Mouse (Mus musculus): ENCODE data around the gene 1110025L11Rik. TPM values are rescaled to one million over a fixed set of nuclear protein-coding genes. Genes with fewer than 3 reads are reported as not detected.

Gene 1110025L11Rik
- not detected for polyA plus RNA-seq (2014; fragmentation: Illumina TruSeq; extraction: RNeasy Lipid Tissue Mini Kit (QIAGEN cat#74804); ENCODE audit: insufficient read depth, low read depth, low replicate concordance)

GRCm38 (mm10) chr16:89063902-89064301 is at the start of gene 1110025L11Rik:
TSS of gene 1110025L11Rik (minus strand) at chr16:89064002.

GRCm38 (mm10) chr16:89047783-89048182 is 16.0 kb downstream of the 1110025L11Rik start, which contains the start of gene Krtap6-5:
TSS of gene Krtap6-5 (minus strand) at chr16:89047883.

GRCm38 (mm10) chr16:89041372-89041771 is 22.4 kb downstream of the 1110025L11Rik start, which contains the start of gene Gm10228:
TSS of gene Gm10228 (minus strand) at chr16:89041472.

DNA sequence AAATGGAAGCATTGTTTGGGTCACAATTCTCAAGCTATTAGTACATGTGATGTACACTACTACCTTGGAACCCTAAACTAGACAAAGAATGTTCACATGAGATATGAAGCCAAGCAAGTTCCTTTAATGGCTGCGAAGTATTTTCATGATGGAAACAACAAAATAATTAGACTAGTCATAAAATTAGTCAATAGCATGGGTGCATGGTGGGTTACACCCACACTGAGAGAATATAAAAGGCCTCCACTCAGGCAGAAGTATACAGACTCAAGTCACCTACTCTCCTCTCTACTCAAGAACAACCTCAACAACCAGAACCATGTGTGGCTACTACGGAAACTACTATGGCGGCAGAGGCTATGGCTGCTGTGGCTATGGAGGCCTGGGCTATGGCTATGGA is 32.4 kb downstream of the 1110025L11Rik start, which contains the start of gene Krtap6-1:
Gene Krtap6-1, plus strand, starts transcription at position 301 of the 400 bp plus-strand sequence.

DNA sequence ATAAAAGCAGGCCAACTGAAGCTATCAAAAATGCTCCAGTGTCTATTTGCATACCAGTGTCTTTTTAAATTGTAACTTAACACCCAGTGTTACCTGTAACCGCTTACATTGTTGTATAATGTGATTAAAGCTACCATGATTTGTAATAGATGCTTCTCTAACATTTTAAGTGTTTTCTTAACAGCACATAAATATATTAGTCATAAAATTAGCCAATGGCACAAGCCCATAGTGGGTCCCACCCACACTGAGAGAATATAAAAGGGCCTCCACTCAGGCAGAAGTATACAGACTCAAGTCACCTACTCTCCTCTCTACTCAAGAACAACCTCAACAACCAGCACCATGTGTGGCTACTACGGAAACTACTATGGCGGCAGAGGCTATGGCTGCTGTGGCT is 48.8 kb downstream of the 1110025L11Rik start, which contains the start of gene Gm10229:
Gene Gm10229, plus strand, starts transcription at position 301 of the 400 bp plus-strand sequence.

Other genes starting within 250 kb of the 1110025L11Rik start
- not detected for gene Krtap15, start 243.8 kb downstream of the 1110025L11Rik start, polyA plus RNA-seq (2014; fragmentation: Illumina TruSeq; extraction: RNeasy Lipid Tissue Mini Kit (QIAGEN cat#74804); ENCODE audit: insufficient read depth, low read depth, low replicate concordance)
- not detected for gene Krtap14, start 237.9 kb downstream of the 1110025L11Rik start, polyA plus RNA-seq (2014; fragmentation: Illumina TruSeq; extraction: RNeasy Lipid Tissue Mini Kit (QIAGEN cat#74804); ENCODE audit: insufficient read depth, low read depth, low replicate concordance)
- not detected for gene Krtap19-1, start 194.6 kb downstream of the 1110025L11Rik start, polyA plus RNA-seq (2014; fragmentation: Illumina TruSeq; extraction: RNeasy Lipid Tissue Mini Kit (QIAGEN cat#74804); ENCODE audit: insufficient read depth, low read depth, low replicate concordance)
- not detected for gene Krtap19-2, start 189.7 kb downstream of the 1110025L11Rik start, polyA plus RNA-seq (2014; fragmentation: Illumina TruSeq; extraction: RNeasy Lipid Tissue Mini Kit (QIAGEN cat#74804); ENCODE audit: insufficient read depth, low read depth, low replicate concordance)
- not detected for gene Krtap19-3, start 186.0 kb downstream of the 1110025L11Rik start, polyA plus RNA-seq (2014; fragmentation: Illumina TruSeq; extraction: RNeasy Lipid Tissue Mini Kit (QIAGEN cat#74804); ENCODE audit: insufficient read depth, low read depth, low replicate concordance)
- gene Krtap19-4, start 178.9 kb downstream of the 1110025L11Rik start, polyA plus RNA-seq (2014; fragmentation: Illumina TruSeq; extraction: RNeasy Lipid Tissue Mini Kit (QIAGEN cat#74804); ENCODE audit: insufficient read depth, low read depth, low replicate concordance), result not detected
- not detected for gene Krtap19-5, start 167.5 kb downstream of the 1110025L11Rik start, polyA plus RNA-seq (2014; fragmentation: Illumina TruSeq; extraction: RNeasy Lipid Tissue Mini Kit (QIAGEN cat#74804); ENCODE audit: insufficient read depth, low read depth, low replicate concordance)
- gene Krtap19-9b, start 131.7 kb downstream of the 1110025L11Rik start, polyA plus RNA-seq (2014; fragmentation: Illumina TruSeq; extraction: RNeasy Lipid Tissue Mini Kit (QIAGEN cat#74804); ENCODE audit: insufficient read depth, low read depth, low replicate concordance), result not detected
- not detected for gene Krtap16-3, start 101.1 kb downstream of the 1110025L11Rik start, polyA plus RNA-seq (2014; fragmentation: Illumina TruSeq; extraction: RNeasy Lipid Tissue Mini Kit (QIAGEN cat#74804); ENCODE audit: insufficient read depth, low read depth, low replicate concordance)
- not detected for gene Krtap22-2, start 53.2 kb downstream of the 1110025L11Rik start, polyA plus RNA-seq (2014; fragmentation: Illumina TruSeq; extraction: RNeasy Lipid Tissue Mini Kit (QIAGEN cat#74804); ENCODE audit: insufficient read depth, low read depth, low replicate concordance)
- gene Gm10229, start 48.7 kb downstream of the 1110025L11Rik start, polyA plus RNA-seq (2014; fragmentation: Illumina TruSeq; extraction: RNeasy Lipid Tissue Mini Kit (QIAGEN cat#74804); ENCODE audit: insufficient read depth, low read depth, low replicate concordance), result not detected
- gene Krtap6-1, start 32.3 kb downstream of the 1110025L11Rik start, polyA plus RNA-seq (2014; fragmentation: Illumina TruSeq; extraction: RNeasy Lipid Tissue Mini Kit (QIAGEN cat#74804); ENCODE audit: insufficient read depth, low read depth, low replicate concordance), result not detected
- gene Gm10228, start 22.5 kb downstream of the 1110025L11Rik start, polyA plus RNA-seq (2014; fragmentation: Illumina TruSeq; extraction: RNeasy Lipid Tissue Mini Kit (QIAGEN cat#74804); ENCODE audit: insufficient read depth, low read depth, low replicate concordance), result not detected
- not detected for gene Krtap6-5, start 16.1 kb downstream of the 1110025L11Rik start, polyA plus RNA-seq (2014; fragmentation: Illumina TruSeq; extraction: RNeasy Lipid Tissue Mini Kit (QIAGEN cat#74804); ENCODE audit: insufficient read depth, low read depth, low replicate concordance)
- not detected for gene Krtap6-3, start 20.0 kb upstream of the 1110025L11Rik start, polyA plus RNA-seq (2014; fragmentation: Illumina TruSeq; extraction: RNeasy Lipid Tissue Mini Kit (QIAGEN cat#74804); ENCODE audit: insufficient read depth, low read depth, low replicate concordance)
- not detected for gene Gm6358, start 76.8 kb upstream of the 1110025L11Rik start, polyA plus RNA-seq (2014; fragmentation: Illumina TruSeq; extraction: RNeasy Lipid Tissue Mini Kit (QIAGEN cat#74804); ENCODE audit: insufficient read depth, low read depth, low replicate concordance)
- gene Gm10061, start 87.1 kb upstream of the 1110025L11Rik start, polyA plus RNA-seq (2014; fragmentation: Illumina TruSeq; extraction: RNeasy Lipid Tissue Mini Kit (QIAGEN cat#74804); ENCODE audit: insufficient read depth, low read depth, low replicate concordance), result not detected
- gene Gm9789, start 94.0 kb upstream of the 1110025L11Rik start, polyA plus RNA-seq (2014; fragmentation: Illumina TruSeq; extraction: RNeasy Lipid Tissue Mini Kit (QIAGEN cat#74804); ENCODE audit: insufficient read depth, low read depth, low replicate concordance), result not detected
- not detected for gene Gm7735, start 105.5 kb upstream of the 1110025L11Rik start, polyA plus RNA-seq (2014; fragmentation: Illumina TruSeq; extraction: RNeasy Lipid Tissue Mini Kit (QIAGEN cat#74804); ENCODE audit: insufficient read depth, low read depth, low replicate concordance)
- not detected for gene 1110057P08Rik, start 110.7 kb upstream of the 1110025L11Rik start, polyA plus RNA-seq (2014; fragmentation: Illumina TruSeq; extraction: RNeasy Lipid Tissue Mini Kit (QIAGEN cat#74804); ENCODE audit: insufficient read depth, low read depth, low replicate concordance)
- gene Krtap20-2, start 141.9 kb upstream of the 1110025L11Rik start, polyA plus RNA-seq (2014; fragmentation: Illumina TruSeq; extraction: RNeasy Lipid Tissue Mini Kit (QIAGEN cat#74804); ENCODE audit: insufficient read depth, low read depth, low replicate concordance), result not detected

Data from lung, adult 10 weeks (tissue).